ENCODE assay signal across 13 mouse cellular contexts in genomic region chr1:81795399-81795798, GRCm38 (mm10).
DNase-seq lines count a peak whose midpoint lies in the region.
"Had no signal": no experiment of that assay in that cellular context is flagged by ENCODE, and none has a peak within 500 bp of the region (broad histone marks: within the 10 kb centered on the region; RNA-seq: fewer than 3 reads in every experiment).

No protein-coding gene starts in this region.

- peak; percentile 2 to 5 for DNase-seq in heart, postnatal 10 days
- DNase-seq in heart, postnatal 25 days (ENCODE audit: low spot score) = no peak
- peak; percentile 14 for DNase-seq in embryo, embryonic 11 days
- peak; percentile 5 for DNase-seq in forelimb bud, embryonic 11.5 days (ENCODE audit: low read depth, low spot score)
- DNase-seq in mesoderm, embryonic 11.5 days (ENCODE audit: low read depth, low spot score) = peak; percentile 5
- no peak for DNase-seq in thymus, postnatal 0 days (ENCODE audit: low spot score)
- no peak for DNase-seq in neural tube, embryonic 10.5 days (ENCODE audit: extremely low spot score, low spot score)
- DNase-seq: adrenal gland, adult 2 months; adrenal gland, postnatal 25 days; cerebellum, adult 8-10 months; cerebellum, postnatal 14 days; heart, adult 2 months; heart, postnatal 36 days had no signal

- intact Hi-C loops in heart, postnatal 10 days (cut with DNase I) = no loop called here
- intact Hi-C loops in heart, postnatal 25 days (cut with DNase I) = no loop called here

Comparison
In these comparisons a context has a peak if more than half of its experiments do, and no peak if none do; other contexts are left out.
1. DNase-seq: peak in heart, postnatal 10 days (2 of 2), embryo, embryonic 11 days (single experiment), forelimb bud, embryonic 11.5 days (single experiment) and mesoderm, embryonic 11.5 days (single experiment); none in heart, postnatal 25 days (single experiment), thymus, postnatal 0 days (single experiment) and neural tube, embryonic 10.5 days (single experiment).